Mouse (Mus musculus): Measurements from ENCODE around the gene Gba.

Gene Gba

GRCm38 (mm10) chr3:89182531-89183057, 20.1 kb upstream of the Gba start:
- DNase-seq (ENCODE audit: low read depth, low spot score): peak; percentile 28

- peak; percentile 79 for DNase-seq (ENCODE audit: low read depth, low spot score)
These were observed 19.4 kb upstream of the Gba start, which contains the start of gene Fam189b for GRCm38 (mm10) chr3:89183058-89183958. Gene Fam189b, plus strand, starts transcription at chr3:89183143.

- no peak for DNase-seq (ENCODE audit: low read depth, low spot score)
These were observed 18.8 kb upstream of the Gba start for GRCm38 (mm10) chr3:89183959-89184315.

- DNase-seq (ENCODE audit: low read depth, low spot score): peak; percentile 46
These were observed 15.5 kb upstream of the Gba start for GRCm38 (mm10) chr3:89187197-89187596.

- DNase-seq (ENCODE audit: low read depth, low spot score): peak; percentile 76
These were observed 14.8 kb upstream of the Gba start for GRCm38 (mm10) chr3:89187690-89188477.

GRCm38 (mm10) chr3:89188478-89188875, 14.3 kb upstream of the Gba start:
- DNase-seq (ENCODE audit: low read depth, low spot score): peak; percentile 73

GRCm38 (mm10) chr3:89190436-89190835, 12.3 kb upstream of the Gba start:
- peak; percentile 76 for DNase-seq (ENCODE audit: low read depth, low spot score)

- no peak for DNase-seq (ENCODE audit: low read depth, low spot score)
These were observed 9.4 kb upstream of the Gba start for GRCm38 (mm10) chr3:89193351-89193750.

GRCm38 (mm10) chr3:89193853-89194252, 8.9 kb upstream of the Gba start:
- DNase-seq (ENCODE audit: low read depth, low spot score): peak; percentile 80

GRCm38 (mm10) chr3:89195979-89196877, 6.5 kb upstream of the Gba start:
- peak; percentile 96 for DNase-seq (ENCODE audit: low read depth, low spot score)

GRCm38 (mm10) chr3:89199839-89200238, 2.9 kb upstream of the Gba start:
- DNase-seq (ENCODE audit: low read depth, low spot score): no peak

GRCm38 (mm10) chr3:89203142-89203514, 400 bp downstream of the Gba start:
- no peak for DNase-seq (ENCODE audit: low read depth, low spot score)

GRCm38 (mm10) chr3:89206079-89206478, 3.4 kb downstream of the Gba start:
- DNase-seq (ENCODE audit: low read depth, low spot score): no peak

GRCm38 (mm10) chr3:89206695-89207094, 4.0 kb downstream of the Gba start:
- no peak for DNase-seq (ENCODE audit: low read depth, low spot score)

- DNase-seq (ENCODE audit: low read depth, low spot score): no peak
These were observed 5.4 kb downstream of the Gba start for GRCm38 (mm10) chr3:89208075-89208657.

GRCm38 (mm10) chr3:89208736-89209135, 6.0 kb downstream of the Gba start:
- no peak for DNase-seq (ENCODE audit: low read depth, low spot score)

- DNase-seq (ENCODE audit: low read depth, low spot score): no peak
These were observed 7.0 kb downstream of the Gba start for GRCm38 (mm10) chr3:89209731-89210130.

- no peak for DNase-seq (ENCODE audit: low read depth, low spot score)
These were observed 7.4 kb downstream of the Gba start for GRCm38 (mm10) chr3:89210162-89210561.

- no peak for DNase-seq (ENCODE audit: low read depth, low spot score)
These were observed 8.0 kb downstream of the Gba start for GRCm38 (mm10) chr3:89210731-89211130.

GRCm38 (mm10) chr3:89213803-89214530, 11.2 kb downstream of the Gba start:
- peak; percentile 96 for DNase-seq (ENCODE audit: low read depth, low spot score)

Measured in CD4-positive, CD25-positive, alpha-beta regulatory T cell, adult 2 months (primary cell).